Mouse (Mus musculus) regulatory T cell (primary cell): ENCODE data around the gene Vmn1r22.
"Not testable (repeated sequence)": the region's sequence is repeated elsewhere in the genome, so short reads cannot be mapped to it uniquely, and the experiment has no call there.

Source experiments
- in situ Hi-C: fragments of 300-600 bp; cut with MboI, MseI; formaldehyde crosslinking; loops from one replicate; pipeline ENCODE4 v1.15.1; 2025; ENCODE audit warnings: high pct_unique_total_duplicates

The Vmn1r22 gene

DNA sequence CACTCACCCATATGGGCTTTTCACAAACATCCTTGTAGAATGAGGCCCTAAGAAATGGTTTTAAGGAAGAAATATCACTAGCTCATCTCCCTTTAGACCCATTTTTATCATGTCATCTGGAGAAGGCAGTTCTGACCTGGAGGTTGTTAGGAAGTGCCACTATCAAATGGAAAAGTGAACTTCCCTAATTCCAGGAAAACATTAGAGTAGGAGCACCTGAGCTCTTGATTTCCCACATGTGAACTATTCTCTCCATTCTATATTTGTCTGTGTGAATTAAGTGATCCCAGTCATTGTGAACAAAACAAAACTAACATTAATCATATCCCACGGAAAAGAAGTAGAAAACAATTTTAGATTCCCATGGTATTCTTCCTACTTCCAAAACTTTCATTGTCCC is at the start of gene Vmn1r22:
TSS of gene Vmn1r22 (minus strand) at position 101 of the 400 bp plus-strand sequence.
- in situ Hi-C loops = no loop called here

- in situ Hi-C loops = no loop called here
These were observed 18.9 kb upstream of the Vmn1r22 start, which contains the start of gene Vmn1r23 for GRCm38 (mm10) chr6:57926738-57927137. Gene Vmn1r23 (minus strand): TSS chr6:57926838.

- in situ Hi-C loops = no loop called here
These were observed 48.5 kb downstream of the Vmn1r22 start for GRCm38 (mm10) chr6:57859043-57860042.

GRCm38 (mm10) chr6:57851177-57851576 is 56.7 kb downstream of the Vmn1r22 start:
- in situ Hi-C loops = not testable (repeated sequence)

- in situ Hi-C loops = no loop called here
These were observed 57.5 kb downstream of the Vmn1r22 start, which contains the start of gene Vmn1r21 for GRCm38 (mm10) chr6:57850286-57850685. Gene Vmn1r21 (minus strand): TSS chr6:57850343.
